Mouse (Mus musculus) ovary, postnatal 36 days (tissue): ENCODE data around the gene Ackr3.

Experiments used
- DNase-seq: peaks from one replicate; pipeline ENCODE4 v3.0.0; 2022; ENCODE audit warnings: low spot score, mixed read lengths

Gene Ackr3

GRCm38 (mm10) chr1:90204821-90205220 is 1.0 kb downstream of the Ackr3 start:
- DNase-seq, result no peak

GRCm38 (mm10) chr1:90205223-90205622 is 1.4 kb downstream of the Ackr3 start:
- peak; percentile 59 for DNase-seq

GRCm38 (mm10) chr1:90206684-90207083 is 2.9 kb downstream of the Ackr3 start:
- no peak for DNase-seq

- DNase-seq, result no peak
Observed at GRCm38 (mm10) chr1:90207279-90207678, 3.5 kb downstream of the Ackr3 start.

GRCm38 (mm10) chr1:90207739-90208502 is 4.1 kb downstream of the Ackr3 start:
- no peak for DNase-seq

- no peak for DNase-seq
Observed at GRCm38 (mm10) chr1:90208503-90208860, 4.7 kb downstream of the Ackr3 start.

- no peak for DNase-seq
Observed at GRCm38 (mm10) chr1:90209069-90209468, 5.3 kb downstream of the Ackr3 start.

GRCm38 (mm10) chr1:90209741-90210140 is 6.0 kb downstream of the Ackr3 start:
- DNase-seq, result no peak

GRCm38 (mm10) chr1:90210346-90210745 is 6.6 kb downstream of the Ackr3 start:
- DNase-seq, result no peak

GRCm38 (mm10) chr1:90210761-90211160 is 7.0 kb downstream of the Ackr3 start:
- no peak for DNase-seq

GRCm38 (mm10) chr1:90212376-90212775 is 8.6 kb downstream of the Ackr3 start:
- DNase-seq, result no peak

- no peak for DNase-seq
Observed at GRCm38 (mm10) chr1:90212901-90213300, 9.1 kb downstream of the Ackr3 start.

GRCm38 (mm10) chr1:90214021-90214420 is 10.2 kb downstream of the Ackr3 start:
- DNase-seq, result no peak

- DNase-seq, result no peak
Observed at GRCm38 (mm10) chr1:90214926-90215325, 11.1 kb downstream of the Ackr3 start.

GRCm38 (mm10) chr1:90215881-90216280 is 12.1 kb downstream of the Ackr3 start:
- DNase-seq, result no peak

GRCm38 (mm10) chr1:90216395-90216794 is 12.6 kb downstream of the Ackr3 start:
- no peak for DNase-seq

- no peak for DNase-seq
Observed at GRCm38 (mm10) chr1:90220280-90220679, 16.5 kb downstream of the Ackr3 start.

GRCm38 (mm10) chr1:90220844-90221243 is 17.1 kb downstream of the Ackr3 start:
- no peak for DNase-seq

GRCm38 (mm10) chr1:90221811-90222361 is 18.1 kb downstream of the Ackr3 start:
- no peak for DNase-seq

- no peak for DNase-seq
Observed at GRCm38 (mm10) chr1:90222427-90222901, 18.7 kb downstream of the Ackr3 start.

- DNase-seq, result no peak
Observed at GRCm38 (mm10) chr1:90223006-90223405, 19.2 kb downstream of the Ackr3 start.

- DNase-seq, result no peak
Observed at GRCm38 (mm10) chr1:90225603-90226254, 21.9 kb downstream of the Ackr3 start.

GRCm38 (mm10) chr1:90227684-90228322 is 24.0 kb downstream of the Ackr3 start:
- no peak for DNase-seq
